Mouse (Mus musculus): Measurements from ENCODE around the gene Cib2. TPM values are rescaled to one million over a fixed set of nuclear protein-coding genes. Genes with fewer than 3 reads are reported as not detected.

Gene Cib2
- total RNA-seq, 2 experiments from 2014 or later, result 2.9 to 11.0 TPM

DNA sequence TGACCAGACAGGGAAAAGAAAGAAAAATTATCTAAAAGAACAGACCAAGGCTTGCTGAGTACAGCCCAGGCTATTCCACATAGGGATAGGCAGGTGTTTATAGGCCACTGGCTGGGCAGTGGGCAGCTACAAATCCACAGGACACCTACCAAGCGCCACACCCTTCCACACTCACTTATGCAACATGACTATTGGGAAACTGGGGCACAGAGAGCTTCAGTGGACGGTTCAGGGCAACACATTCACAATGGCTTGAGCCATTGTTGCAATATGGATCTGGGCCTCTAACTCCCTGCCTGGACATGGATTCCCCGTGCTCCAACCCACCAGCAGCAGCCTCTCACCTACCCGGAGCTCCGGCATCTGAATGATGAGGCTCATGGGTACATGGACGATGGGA lies 10.6 kb downstream of the Cib2 start:
- intact Hi-C loops (cut with DNase I), result loop anchor here (5.0 kb wide), 1 partner anchor 367 kb away; no protein-coding TSS in a partner anchor
- DNase-seq, result no peak

GRCm38 (mm10) chr9:54547536-54547935 lies 12.5 kb downstream of the Cib2 start:
- peak; percentile 57 to 70 for DNase-seq
- intact Hi-C loops (cut with DNase I), result loop anchor here (2.0 to 5.0 kb wide), 2 partner anchors 109 to 365 kb away; no protein-coding TSS in a partner anchor

- intact Hi-C loops (cut with DNase I), result loop anchor here (5.0 kb wide), 1 partner anchor 363 kb away; no protein-coding TSS in a partner anchor
- no peak for DNase-seq
These were observed 15.1 kb downstream of the Cib2 start for GRCm38 (mm10) chr9:54544954-54545315.

DNA sequence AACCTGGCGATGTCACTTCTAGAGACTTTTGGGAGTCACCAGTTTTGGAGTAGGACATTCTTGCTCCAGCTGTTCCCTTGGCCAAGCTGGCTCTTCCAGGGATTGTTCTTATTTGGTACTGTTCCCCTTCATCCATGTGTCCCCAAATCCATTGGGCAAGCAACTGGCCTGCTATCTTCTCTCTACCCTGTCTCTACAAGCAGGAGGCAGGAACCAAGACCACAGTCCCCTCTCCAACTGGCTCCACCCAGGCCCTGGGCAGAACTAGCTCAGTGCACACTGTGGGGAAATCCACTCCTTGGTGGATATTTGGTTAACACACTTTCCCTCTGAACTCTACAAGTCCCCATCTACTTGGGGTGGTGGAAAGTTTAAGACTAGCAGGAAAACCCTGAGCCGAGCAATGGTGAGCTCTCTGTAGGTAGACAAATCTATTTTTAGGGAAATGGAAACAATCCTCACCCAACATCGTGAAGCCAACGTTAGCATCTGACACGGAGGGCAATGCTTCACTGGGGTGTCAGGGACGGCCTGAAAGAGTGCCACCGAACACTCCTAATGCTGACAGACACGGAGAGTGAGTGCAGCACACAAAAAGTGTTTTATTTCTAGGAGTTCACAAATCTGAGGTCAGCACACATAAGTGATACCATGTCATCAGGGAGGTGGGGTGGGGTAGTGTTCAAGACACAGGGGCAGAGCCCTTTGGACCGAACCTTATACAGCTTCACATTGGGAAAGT lies 15.6 kb downstream of the Cib2 start:
- intact Hi-C loops (cut with DNase I), result no loop called here
- no peak for DNase-seq

- intact Hi-C loops (cut with DNase I), result no loop called here
- no peak for DNase-seq
These were observed 19.2 kb downstream of the Cib2 start for GRCm38 (mm10) chr9:54540801-54541200.

GRCm38 (mm10) chr9:54538684-54539083 lies 21.3 kb downstream of the Cib2 start, which contains the start of gene Sh2d7:
Sh2d7 (plus strand) TSS chr9:54538984.
- intact Hi-C loops (cut with DNase I), result no loop called here
- DNase-seq, result no peak

- intact Hi-C loops (cut with DNase I), result no loop called here
- DNase-seq, result no peak
These were observed 21.8 kb downstream of the Cib2 start for GRCm38 (mm10) chr9:54538244-54538643.

- intact Hi-C loops (cut with DNase I), result no loop called here
- no peak for DNase-seq
These were observed 22.5 kb downstream of the Cib2 start for GRCm38 (mm10) chr9:54537480-54537879.

GRCm38 (mm10) chr9:54537030-54537429 lies 23.0 kb downstream of the Cib2 start:
- intact Hi-C loops (cut with DNase I), result no loop called here
- no peak for DNase-seq

GRCm38 (mm10) chr9:54536236-54536635 lies 23.8 kb downstream of the Cib2 start:
- no peak for DNase-seq
- intact Hi-C loops (cut with DNase I), result no loop called here

DNA sequence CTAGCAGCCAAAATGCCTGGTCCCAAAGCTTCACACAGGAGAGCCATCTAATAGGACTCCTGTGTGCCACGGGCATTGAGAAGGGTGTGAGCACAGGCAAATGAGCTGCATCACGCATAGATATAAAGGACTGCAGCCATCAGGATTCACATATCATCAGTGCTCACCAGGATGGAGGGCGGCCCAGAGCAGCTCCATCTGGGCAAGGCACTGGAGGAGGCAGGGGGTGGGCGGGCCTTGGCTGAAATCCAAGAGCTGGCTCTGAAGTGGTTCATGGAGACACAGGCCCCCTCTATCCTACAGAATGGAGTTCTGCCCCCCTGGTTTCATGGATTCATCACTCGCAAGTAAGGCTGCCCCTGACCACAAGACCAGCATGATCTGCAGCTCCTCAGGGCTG lies 26.0 kb downstream of the Cib2 start:
- intact Hi-C loops (cut with DNase I), result no loop called here

GRCm38 (mm10) chr9:54532926-54533325 lies 27.1 kb downstream of the Cib2 start:
- intact Hi-C loops (cut with DNase I), result no loop called here
- no peak for DNase-seq

More for the DNA sequence above, 26.0 kb downstream of the Cib2 start:
- DNase-seq, result no peak

- DNase-seq, result no peak
- intact Hi-C loops (cut with DNase I), result no loop called here
These were observed 28.6 kb downstream of the Cib2 start for GRCm38 (mm10) chr9:54531421-54531820.

DNA sequence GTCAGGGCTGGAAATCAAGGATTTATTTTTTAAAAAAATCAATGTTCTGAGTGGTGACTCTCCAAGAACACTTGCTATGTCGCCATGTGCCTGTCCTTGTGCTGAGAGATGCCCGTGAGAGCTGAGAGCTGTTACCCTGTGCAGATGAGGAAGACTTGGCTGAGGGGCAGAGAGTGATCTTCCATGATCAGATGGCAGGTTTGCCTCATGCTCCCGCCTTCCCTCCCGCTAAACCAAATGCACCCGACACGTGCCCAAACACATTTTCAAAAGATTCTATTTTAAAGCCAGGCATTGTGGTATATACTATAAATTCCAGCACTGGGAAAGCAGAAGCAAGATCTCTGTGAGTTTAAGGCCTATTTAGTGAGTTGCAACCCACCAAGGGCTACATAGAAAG lies 29.2 kb downstream of the Cib2 start:
- DNase-seq, result no peak
- intact Hi-C loops (cut with DNase I), result no loop called here

- no peak for DNase-seq
- intact Hi-C loops (cut with DNase I), result no loop called here
These were observed 30.1 kb downstream of the Cib2 start for GRCm38 (mm10) chr9:54529950-54530349.

DNA sequence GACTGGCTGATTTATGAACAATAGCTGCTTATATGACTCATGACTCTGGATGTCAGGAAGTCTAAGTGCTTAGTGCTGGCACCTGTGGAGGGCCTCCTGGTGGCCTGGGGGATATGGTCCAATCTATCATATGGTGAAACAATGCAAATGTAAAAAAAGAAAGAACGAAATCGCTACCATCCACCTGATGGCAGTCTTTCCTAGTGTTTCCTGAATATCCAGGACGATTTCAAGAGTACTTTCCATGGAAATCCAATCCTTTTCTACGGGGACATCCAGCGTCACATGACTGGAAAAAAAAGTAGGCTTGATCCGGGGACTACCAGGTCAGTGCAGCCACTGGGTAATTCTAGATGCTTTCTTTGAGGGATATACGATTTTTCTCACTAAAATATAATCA lies 32.3 kb downstream of the Cib2 start:
- intact Hi-C loops (cut with DNase I), result no loop called here
- DNase-seq, result no peak

DNA sequence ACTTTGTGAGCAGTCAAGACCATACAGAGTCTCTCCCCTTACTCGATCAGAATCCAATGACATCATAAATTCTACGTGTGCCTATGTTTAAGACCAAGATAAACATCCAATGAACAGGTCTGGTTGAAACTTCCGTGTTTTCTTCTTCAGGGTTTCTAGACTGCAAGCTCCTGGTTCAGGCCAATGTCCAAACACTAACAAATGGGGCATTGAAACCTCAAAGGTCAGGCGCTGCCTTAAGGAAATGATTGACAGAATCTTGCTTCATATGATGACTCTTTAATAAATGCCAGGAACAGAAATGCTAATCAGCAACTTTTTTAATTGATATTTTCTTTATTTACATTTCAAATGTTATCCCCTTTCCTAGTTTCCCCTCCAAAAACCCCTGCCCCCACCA lies 39.7 kb downstream of the Cib2 start:
- intact Hi-C loops (cut with DNase I), result no loop called here
- no peak for DNase-seq

- intact Hi-C loops (cut with DNase I), result no loop called here
These were observed 41.1 kb downstream of the Cib2 start for GRCm38 (mm10) chr9:54518921-54519320.

DNA sequence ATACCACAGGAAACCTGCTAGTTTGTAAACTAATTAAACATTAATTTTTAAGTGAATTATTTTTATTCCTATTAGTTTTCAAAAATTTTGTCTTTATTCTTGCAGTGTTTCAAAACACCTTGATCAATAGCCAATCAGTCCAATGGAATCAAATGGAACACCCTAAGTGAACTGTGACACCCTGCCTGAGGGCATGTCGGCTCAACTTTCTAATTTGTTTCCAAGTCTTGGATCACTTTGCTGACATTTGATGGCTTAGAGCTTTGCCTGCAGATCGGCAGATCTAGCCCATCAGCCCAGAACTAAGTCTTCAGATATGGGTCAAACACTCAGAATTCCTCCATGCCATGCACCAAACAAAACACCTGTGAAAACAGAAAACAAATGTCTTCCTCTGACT lies 44.0 kb downstream of the Cib2 start:
- intact Hi-C loops (cut with DNase I), result no loop called here
- DNase-seq, result no peak

More at GRCm38 (mm10) chr9:54518921-54519320, 41.1 kb downstream of the Cib2 start:
- DNase-seq, result no peak

GRCm38 (mm10) chr9:54502873-54503272 lies 57.1 kb downstream of the Cib2 start:
- intact Hi-C loops (cut with DNase I), result loop anchor here (5.0 kb wide), 1 partner anchor 84 kb away; the partner anchor contains the start of gene Idh3a
- no peak for DNase-seq

DNA sequence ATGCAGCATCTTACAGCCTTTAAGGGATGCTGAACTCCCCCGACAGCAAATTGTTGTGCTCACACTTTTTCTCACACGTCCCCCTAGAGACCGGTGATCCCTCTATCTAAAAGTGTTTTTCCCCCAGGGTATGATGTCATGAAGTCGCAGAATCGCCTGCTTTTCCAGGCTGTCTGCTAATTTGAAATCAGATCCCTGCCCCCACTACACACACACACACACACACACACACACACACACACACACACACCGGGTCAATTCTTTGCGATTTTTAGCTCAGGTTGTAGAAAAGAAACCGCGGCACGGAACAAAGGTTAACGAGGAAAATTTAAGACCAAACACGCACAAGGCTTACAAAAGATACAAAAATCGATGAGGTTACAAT lies 57.9 kb downstream of the Cib2 start:
- intact Hi-C loops (cut with DNase I), result loop anchor here (5.0 kb wide), 1 partner anchor 85 kb away; the partner anchor contains the start of gene Idh3a

DNA sequence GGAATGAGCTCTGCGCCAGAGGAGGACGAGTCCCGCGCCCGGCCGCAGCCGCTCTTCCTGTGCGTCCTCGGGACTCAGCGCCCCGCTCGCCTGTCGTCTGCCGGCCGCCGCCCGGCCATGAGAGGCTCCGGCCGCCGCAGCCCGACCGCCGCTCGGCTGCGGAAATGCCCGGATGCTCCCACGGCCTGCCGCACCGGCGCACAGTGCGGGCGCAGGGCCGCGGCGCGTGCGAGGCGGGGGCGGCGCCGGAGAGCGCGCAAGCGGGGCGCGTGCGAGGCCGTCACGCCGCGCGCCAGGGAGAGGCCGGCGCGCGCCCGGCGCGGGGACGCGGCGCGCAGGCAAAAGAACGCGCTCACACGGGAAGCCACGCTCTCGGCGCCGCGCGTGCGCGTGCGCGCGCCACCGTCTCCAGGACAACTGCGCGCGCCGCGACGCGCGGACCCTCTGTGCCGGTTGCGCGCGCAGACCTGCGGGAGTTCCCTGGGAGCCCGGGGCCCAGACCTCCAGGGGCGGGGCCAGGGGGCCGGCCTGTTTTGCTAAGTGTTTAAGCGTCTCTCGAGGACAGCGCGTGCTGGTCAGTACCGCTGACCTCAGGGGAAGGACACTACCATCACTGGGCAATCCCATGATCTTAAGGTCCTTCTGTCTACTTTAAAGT lies 58.4 kb downstream of the Cib2 start, which contains the start of gene Dmxl2:
Gene Dmxl2, minus strand, starts transcription at position 174 of the 658 bp plus-strand sequence.
- intact Hi-C loops (cut with DNase I), result loop anchor here (5.0 kb wide), 1 partner anchor 86 kb away; the partner anchor contains the start of gene Idh3a

More for the DNA sequence above, 57.9 kb downstream of the Cib2 start:
- DNase-seq, result no peak

More for the DNA sequence above, 58.4 kb downstream of the Cib2 start, which contains the start of gene Dmxl2:
- DNase-seq, result peak; percentile 92 to 94
